Mouse (Mus musculus): ENCODE data around the gene Tbrg1. TPM values are rescaled to one million over a fixed set of nuclear protein-coding genes. Genes with fewer than 3 reads are reported as not detected.

Gene Tbrg1
- total and polyA plus RNA-seq, 3 experiments, result 127 to 159 TPM; not detected in 1

DNA sequence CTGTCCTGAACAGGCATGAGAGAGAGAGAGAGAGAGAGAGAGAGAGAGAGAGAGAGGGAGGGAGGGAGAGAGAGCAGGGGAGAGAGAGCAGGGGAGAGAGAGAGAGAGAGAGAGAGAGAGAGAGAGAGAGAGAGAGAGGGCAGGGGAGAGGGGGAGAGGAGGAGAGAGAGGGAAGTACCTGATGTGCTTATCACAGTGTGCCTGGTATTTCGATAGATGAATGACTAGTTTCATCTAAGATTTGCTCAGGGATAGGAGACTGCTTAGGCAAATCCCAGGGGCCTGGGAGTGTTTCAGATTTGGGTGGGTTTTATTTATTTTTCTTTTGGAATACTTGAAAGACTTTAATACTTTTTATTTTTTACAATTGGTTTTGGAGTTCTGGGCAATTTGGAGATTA, 6.1 kb upstream of the Tbrg1 start (continued):
- no peak; the same call in 1 of the 2 replicates for TF ChIP-seq ETS1 (IDR thresholded peaks at IDR 0.05; ENCODE audit: low read depth, low read length)

DNA sequence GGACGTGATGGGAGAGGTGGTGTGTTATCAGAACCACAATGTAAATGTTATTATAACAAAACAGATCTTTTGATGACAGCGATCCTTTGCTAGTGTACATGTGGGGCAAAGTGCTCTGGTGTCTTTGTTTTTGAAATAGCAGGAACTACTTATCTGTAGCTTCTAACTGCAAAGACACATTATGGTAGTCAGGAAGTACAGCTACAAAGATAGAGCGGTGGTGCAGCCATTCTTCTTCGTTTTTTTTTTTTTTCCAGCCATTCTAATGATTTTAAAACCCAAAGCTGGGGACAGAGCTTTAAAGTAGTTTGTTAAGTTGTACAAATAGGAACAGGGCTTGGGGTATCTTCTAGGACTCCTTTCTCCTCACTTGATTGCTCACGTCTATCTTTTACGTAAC, 2.3 kb upstream of the Tbrg1 start:
- peak overlapping the region; percentile 45; the same call in 1 of the 2 replicates for H3K27ac ChIP-seq (ENCODE audit: control insufficient read depth, low read depth, low read length)
- peaks cover 4 to 25% of the 10 kb centered on the region in 2 experiments for H3K36me3 ChIP-seq (ENCODE audit: control insufficient read depth in 1 of 2, insufficient read depth in 2 of 2, low read length in 2 of 2)
- H3K9me3 ChIP-seq (replicated peaks; ENCODE audit: insufficient read depth, low read length), result no peaks in the 10 kb centered on the region
- H3K27me3 ChIP-seq (ENCODE audit: control insufficient read depth in 1 of 2, insufficient read depth in 2 of 2, low read length in 2 of 2), result no peaks in the 10 kb centered on the region
- H3K9ac ChIP-seq (ENCODE audit: control insufficient read depth, low read depth, low read length, poor library complexity, severe bottlenecking), result peak overlapping the region; percentile 14; the same call in 1 of the 2 replicates
- H3K4me3 ChIP-seq (ENCODE audit: control insufficient read depth in 1 of 2, insufficient read depth in 1 of 2, low read depth in 2 of 2, low read length in 2 of 2), result peak overlapping the region; percentile 16 to 38; a peak in 2 of 4 replicates
- TF ChIP-seq MXI1 (IDR thresholded peaks at IDR 0.05; ENCODE audit: low read depth, low read length) (peak; percentile 22; the same call in 1 of the 2 replicates), NELFE (IDR thresholded peaks at IDR 0.05; ENCODE audit: low read depth, low read length) (no peak), EP300 (IDR thresholded peaks at IDR 0.05; ENCODE audit: low read depth in 1 of 2, low read length in 2 of 2) (peak in 1 of 2 experiments; percentile 61; a peak in 1 of 4 replicates), MYC (IDR thresholded peaks at IDR 0.05; ENCODE audit: low read depth, low read length) (0 out of 2 replicates have a peak, but pooled peaks have one; percentile 36), ZNF384 (IDR thresholded peaks at IDR 0.05; ENCODE audit: low read depth, low read length) (peak; percentile 86), ETS1 (IDR thresholded peaks at IDR 0.05; ENCODE audit: low read depth, low read length) (peak; percentile 35; the same call in 1 of the 2 replicates), GATA1 (IDR thresholded peaks at IDR 0.05; ENCODE audit: low read depth, low read length) (peak; percentile 35), TBP (IDR thresholded peaks at IDR 0.05; ENCODE audit: low read depth, low read length) (no peak), JUND (IDR thresholded peaks at IDR 0.05; ENCODE audit: low read depth, low read length) (no peak), SIN3A (IDR thresholded peaks at IDR 0.05; ENCODE audit: low read length) (peak; percentile 44; the same call in 1 of the 2 replicates)
- H3K4me1 ChIP-seq (ENCODE audit: control insufficient read depth in 1 of 2, insufficient read depth in 2 of 2, low read length in 2 of 2), result peaks cover 8 to 22% of the 10 kb centered on the region in 2 experiments
- peak; percentile 35 for DNase-seq (ENCODE audit: low read depth, low spot score)
- peaks cover 17% of the 10 kb centered on the region for H3K79me2 ChIP-seq (ENCODE audit: control insufficient read depth, insufficient read depth, low read length, poor library complexity)

DNA sequence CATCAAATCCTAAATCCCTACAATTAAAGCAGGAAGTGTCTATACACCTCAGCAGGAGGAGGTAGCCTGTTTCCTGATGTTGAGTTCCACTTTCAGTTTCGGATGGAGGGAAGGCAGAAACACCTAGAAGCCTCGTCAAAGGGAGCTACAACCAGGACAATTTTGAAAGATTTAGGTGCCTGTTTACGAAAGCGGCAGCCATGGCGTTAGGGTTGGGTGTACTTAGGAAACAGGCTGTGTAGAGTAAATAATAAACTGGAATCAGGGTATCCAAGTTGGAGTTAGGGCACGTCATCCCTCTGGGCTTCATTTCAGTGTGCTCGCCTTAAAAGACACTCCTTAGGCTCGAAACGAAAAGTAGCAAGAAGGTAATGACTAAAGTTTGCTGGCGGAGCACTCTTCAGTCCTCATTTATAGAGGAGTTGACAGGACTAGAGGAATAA, 652 bp downstream of the Tbrg1 start:
- H3K9ac ChIP-seq (ENCODE audit: control insufficient read depth, low read depth, low read length, poor library complexity, severe bottlenecking), result peak overlapping the region; percentile 90
- H3K4me1 ChIP-seq (ENCODE audit: control insufficient read depth in 1 of 2, insufficient read depth in 2 of 2, low read length in 2 of 2), result peaks cover 4 to 19% of the 10 kb centered on the region in 2 experiments
- H3K79me2 ChIP-seq (ENCODE audit: control insufficient read depth, insufficient read depth, low read length, poor library complexity), result peaks cover 17% of the 10 kb centered on the region
- peak; percentile 63 for DNase-seq (ENCODE audit: low read depth, low spot score)
- H3K4me3 ChIP-seq (ENCODE audit: control insufficient read depth in 1 of 2, insufficient read depth in 1 of 2, low read depth in 2 of 2, low read length in 2 of 2), result peak overlapping the region; percentile 67 to 89
- peaks cover 18 to 22% of the 10 kb centered on the region in 2 experiments for H3K36me3 ChIP-seq (ENCODE audit: control insufficient read depth in 1 of 2, insufficient read depth in 2 of 2, low read length in 2 of 2)
- H3K9me3 ChIP-seq (replicated peaks; ENCODE audit: insufficient read depth, low read length), result no peaks in the 10 kb centered on the region
- 0 out of 2 replicates have a peak, but pooled peaks have one; percentile 23 for TF ChIP-seq ETS1 (IDR thresholded peaks at IDR 0.05; ENCODE audit: low read depth, low read length)
- no peak for TF ChIP-seq POLR2AphosphoS5 (IDR thresholded peaks at IDR 0.05; ENCODE audit: borderline replicate concordance, low read depth, low read length)
- no peak for TF ChIP-seq TBP (IDR thresholded peaks at IDR 0.05; ENCODE audit: low read depth, low read length)
- TF ChIP-seq ELF1 (IDR thresholded peaks at IDR 0.05; ENCODE audit: low read depth, low read length), result peak; percentile 13; the same call in 1 of the 2 replicates
- no peak for TF ChIP-seq HCFC1 (IDR thresholded peaks at IDR 0.05; ENCODE audit: low read depth, low read length)
- peak overlapping the region; percentile 71 for H3K27ac ChIP-seq (ENCODE audit: control insufficient read depth, low read depth, low read length)
- no peaks in the 10 kb centered on the region for H3K27me3 ChIP-seq (ENCODE audit: control insufficient read depth in 1 of 2, insufficient read depth in 2 of 2, low read length in 2 of 2)
